Mouse (Mus musculus): Measurements from ENCODE around the gene 1600014C10Rik. TPM values are rescaled to one million over a fixed set of nuclear protein-coding genes. Genes with fewer than 3 reads are reported as not detected.

1600014C10Rik gene
- 10 to 100 TPM; 17.7 to 18.8 TPM for total RNA-seq (2021)
- long read RNA-seq, experiment 1, transcript 1600014C10Rik-205 (3 exons, 3,283 nt): major isoform, 48 of 55 reads
- long read RNA-seq, experiment 1, partial matches to known transcripts: 1 of 55 reads
- long read RNA-seq, experiment 1, other reads (novel, unspliced or antisense): 5 of 55 reads
- long read RNA-seq, experiment 2, transcript 1600014C10Rik-205 (3 exons, 3,283 nt): major isoform, 47 of 52 reads
- long read RNA-seq, experiment 2, partial matches to known transcripts: 1 of 52 reads
- long read RNA-seq, experiment 2, other reads (novel, unspliced or antisense): 4 of 52 reads

GRCm38 (mm10) chr7:38182962-38183687 lies at the start of gene 1600014C10Rik:
1600014C10Rik (plus strand) TSS chr7:38183217.
- intact Hi-C loops (cut with DNase I): loop anchor here (2.0 to 5.0 kb wide), 2 partner anchors 18 to 84 kb away; no protein-coding TSS in a partner anchor
- no peak for DNase-seq (ENCODE audit: low spot score in 2 of 2)

GRCm38 (mm10) chr7:38134471-38134870 lies 48.5 kb upstream of the 1600014C10Rik start:
- intact Hi-C loops (cut with DNase I): no loop called here
- no peak for DNase-seq (ENCODE audit: low spot score in 2 of 2)

GRCm38 (mm10) chr7:38140324-38140723 lies 42.7 kb upstream of the 1600014C10Rik start:
- intact Hi-C loops (cut with DNase I): loop anchor here (2.0 to 10.0 kb wide), 3 partner anchors 64 to 768 kb away; no protein-coding TSS in a partner anchor
- DNase-seq (ENCODE audit: low spot score in 2 of 2): peak; percentile 66 to 82

- DNase-seq (ENCODE audit: low spot score in 2 of 2): peak; percentile 86 to 91
- intact Hi-C loops (cut with DNase I): loop anchor here (2.0 to 10.0 kb wide), 3 partner anchors 63 to 770 kb away; no protein-coding TSS in a partner anchor
Observed at GRCm38 (mm10) chr7:38141747-38142545, 41.1 kb upstream of the 1600014C10Rik start.

GRCm38 (mm10) chr7:38147477-38147876 lies 35.5 kb upstream of the 1600014C10Rik start:
- intact Hi-C loops (cut with DNase I): loop anchor here (10.0 kb wide), 1 partner anchor 57 kb away; no protein-coding TSS in a partner anchor
- no peak for DNase-seq (ENCODE audit: low spot score in 2 of 2)

GRCm38 (mm10) chr7:38151706-38152312 lies 31.2 kb upstream of the 1600014C10Rik start:
- peak; percentile 50 to 61 for DNase-seq (ENCODE audit: low spot score in 2 of 2)
- intact Hi-C loops (cut with DNase I): no loop called here

GRCm38 (mm10) chr7:38152571-38152970 lies 30.4 kb upstream of the 1600014C10Rik start:
- DNase-seq (ENCODE audit: low spot score in 2 of 2): no peak
- intact Hi-C loops (cut with DNase I): no loop called here

GRCm38 (mm10) chr7:38155829-38156228 lies 27.2 kb upstream of the 1600014C10Rik start:
- DNase-seq (ENCODE audit: low spot score in 2 of 2): no peak
- intact Hi-C loops (cut with DNase I): no loop called here

GRCm38 (mm10) chr7:38158764-38159458 lies 24.1 kb upstream of the 1600014C10Rik start:
- intact Hi-C loops (cut with DNase I): no loop called here
- no peak for DNase-seq (ENCODE audit: low spot score in 2 of 2)

- peak in 1 of 2 experiments; percentile 28 for DNase-seq (ENCODE audit: low spot score in 2 of 2)
- intact Hi-C loops (cut with DNase I): no loop called here
Observed at GRCm38 (mm10) chr7:38161438-38161837, 21.6 kb upstream of the 1600014C10Rik start.

- no peak for DNase-seq (ENCODE audit: low spot score in 2 of 2)
- intact Hi-C loops (cut with DNase I): no loop called here
Observed at GRCm38 (mm10) chr7:38163433-38164050, 19.5 kb upstream of the 1600014C10Rik start.

- no peak for DNase-seq (ENCODE audit: low spot score in 2 of 2)
- intact Hi-C loops (cut with DNase I): no loop called here
Observed at GRCm38 (mm10) chr7:38166930-38167645, 15.9 kb upstream of the 1600014C10Rik start.

GRCm38 (mm10) chr7:38167724-38168141 lies 15.3 kb upstream of the 1600014C10Rik start:
- intact Hi-C loops (cut with DNase I): no loop called here

GRCm38 (mm10) chr7:38173871-38174270 lies 9.1 kb upstream of the 1600014C10Rik start:
- intact Hi-C loops (cut with DNase I): no loop called here
- no peak for DNase-seq (ENCODE audit: low spot score in 2 of 2)

More at GRCm38 (mm10) chr7:38167724-38168141, 15.3 kb upstream of the 1600014C10Rik start:
- DNase-seq (ENCODE audit: low spot score in 2 of 2): peak; percentile 80 to 88

GRCm38 (mm10) chr7:38174321-38175148 lies 8.5 kb upstream of the 1600014C10Rik start:
- intact Hi-C loops (cut with DNase I): no loop called here
- DNase-seq (ENCODE audit: low spot score in 2 of 2): peak; percentile 41 to 43

GRCm38 (mm10) chr7:38176056-38176455 lies 7.0 kb upstream of the 1600014C10Rik start:
- intact Hi-C loops (cut with DNase I): no loop called here

GRCm38 (mm10) chr7:38179896-38180295 lies 3.1 kb upstream of the 1600014C10Rik start:
- DNase-seq (ENCODE audit: low spot score in 2 of 2): no peak
- intact Hi-C loops (cut with DNase I): loop anchor here (5.0 kb wide), 1 partner anchor 87 kb away; no protein-coding TSS in a partner anchor

More at GRCm38 (mm10) chr7:38176056-38176455, 7.0 kb upstream of the 1600014C10Rik start:
- no peak for DNase-seq (ENCODE audit: low spot score in 2 of 2)
